In the genomic region with DNA sequence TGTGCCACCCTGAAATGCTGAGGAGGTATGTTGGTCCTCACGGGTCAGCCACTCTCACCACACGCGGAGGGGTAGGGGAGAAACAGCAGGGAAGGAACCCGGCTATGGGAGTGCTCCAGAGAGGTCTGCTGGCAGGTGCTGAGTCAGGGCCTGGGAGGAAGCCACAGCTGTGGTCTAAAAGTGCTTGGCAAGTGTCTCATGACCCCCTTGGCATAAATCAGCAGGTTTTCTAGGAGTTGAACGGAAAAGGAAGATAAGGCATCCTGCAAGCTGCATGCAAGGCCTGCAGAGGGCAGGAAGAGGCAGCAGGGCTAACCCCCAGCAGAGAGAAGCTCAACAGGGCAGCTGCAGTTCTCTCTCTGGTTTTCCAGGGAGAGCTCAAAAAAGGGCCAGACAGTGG, we compare ENCODE assay signal across 9 mouse cellular contexts. TPM values are rescaled to one million over a fixed set of nuclear protein-coding genes. Genes with fewer than 3 reads are reported as not detected.
A peak's percentile ranks its signal among the peaks of the same experiment; 100 is the strongest.
DNase-seq lines count a peak whose midpoint lies in the region; ATAC-seq and TF ChIP-seq lines count a peak whose summit lies in the region.
"Had no signal": no experiment of that assay in that cellular context is flagged by ENCODE, and none has a peak within 500 bp of the region (broad histone marks: within the 10 kb centered on the region; RNA-seq: fewer than 3 reads in every experiment).

No protein-coding gene starts in this region.

- ATAC-seq in kidney, postnatal 0 days (replicated peaks; ENCODE audit: low FRiP score, low read depth): peak; percentile 66
- ATAC-seq in inflammation-experienced regulatory T-cells, adult 6 months: no peak
- no peak for ATAC-seq in forebrain, embryonic 15.5 days (replicated peaks)

- TF ChIP-seq CTCF in kidney, postnatal 0 days (IDR thresholded peaks at IDR 0.05; ENCODE audit: low read depth): peak; percentile 45; the same call in 1 of the 2 replicates

- peaks cover 95% of the 10 kb centered on the region for H3K79me2 ChIP-seq in myocyte (ENCODE audit: control insufficient read depth, insufficient read depth)

- DNase-seq in cerebellum, adult 18-20 months: peak; percentile 34 to 36
- DNase-seq in cerebellum, adult 11 months: no peak
- peak; percentile 29 to 62 for DNase-seq in spleen, postnatal 4 days (ENCODE audit: low spot score in 2 of 2)
- DNase-seq in spleen, adult 12 weeks (ENCODE audit: low spot score): no peak
- peak; percentile 75 for DNase-seq in kidney, postnatal 0 days (ENCODE audit: low spot score)

- no peaks in the 10 kb centered on the region for H3K9me3 ChIP-seq in kidney, postnatal 0 days (replicated peaks; ENCODE audit: low read length)
- no peaks in the 10 kb centered on the region for H3K9me3 ChIP-seq in forebrain, embryonic 15.5 days
- H3K9me3 ChIP-seq: neural tube, embryonic 12.5 days had no signal

- no peak overlapping the region for H3ac ChIP-seq in myocyte (ENCODE audit: control insufficient read depth, insufficient read length)

- TF ChIP-seq POLR2A in myocyte (IDR thresholded peaks at IDR 0.05; ENCODE audit: insufficient read length, low read depth): no peak

- H3K27me3 ChIP-seq in kidney, postnatal 0 days (ENCODE audit: insufficient read depth, low read length): no peaks in the 10 kb centered on the region
- H3K27me3 ChIP-seq in myocyte (ENCODE audit: control insufficient read depth, insufficient read depth, insufficient read length): no peaks in the 10 kb centered on the region
- H3K27me3 ChIP-seq in forebrain, embryonic 15.5 days: no peaks in the 10 kb centered on the region
- H3K27me3 ChIP-seq: neural tube, embryonic 12.5 days had no signal

- H3K36me3 ChIP-seq in kidney, postnatal 0 days (ENCODE audit: insufficient read depth, low read length): peaks cover 12% of the 10 kb centered on the region; the same call in 1 of the 2 replicates
- peaks cover 5% of the 10 kb centered on the region for H3K36me3 ChIP-seq in myocyte (ENCODE audit: control insufficient read depth, insufficient read depth)
- H3K36me3 ChIP-seq in forebrain, embryonic 15.5 days: peaks cover 16% of the 10 kb centered on the region

- 0 out of 2 replicates have a peak overlapping the region, but pooled peaks have one; percentile 2 for H3K9ac ChIP-seq in kidney, postnatal 0 days (ENCODE audit: low read depth, low read length)
- H3K9ac ChIP-seq in forebrain, embryonic 15.5 days (replicated peaks): no peak overlapping the region
- H3K9ac ChIP-seq: neural tube, embryonic 12.5 days had no signal

- H3K27ac ChIP-seq in kidney, postnatal 0 days: peak overlapping the region; percentile 64
- H3K27ac ChIP-seq in forebrain, embryonic 15.5 days (replicated peaks): no peak overlapping the region
- H3K27ac ChIP-seq: neural tube, embryonic 12.5 days had no signal

- no peak overlapping the region for H3K4me3 ChIP-seq in kidney, postnatal 0 days (replicated peaks; ENCODE audit: low read depth, low read length)
- H3K4me3 ChIP-seq in myocyte: no peak overlapping the region
- no peak overlapping the region for H3K4me3 ChIP-seq in forebrain, embryonic 15.5 days
- H3K4me3 ChIP-seq: neural tube, embryonic 12.5 days had no signal

- H3K4me2 ChIP-seq in kidney, postnatal 0 days (ENCODE audit: low read length): peak overlapping the region; percentile 10; the same call in 1 of the 2 replicates
- H3K4me2 ChIP-seq in myocyte (ENCODE audit: low read depth): peak overlapping the region; percentile 50
- no peak overlapping the region for H3K4me2 ChIP-seq in forebrain, embryonic 15.5 days (replicated peaks)
- H3K4me2 ChIP-seq: neural tube, embryonic 12.5 days had no signal

- 26% methylated on average over 5 of the region's 5 CpGs for WGBS in kidney, postnatal 0 days
- WGBS in forebrain, embryonic 15.5 days: 76% methylated on average over 5 of the region's 5 CpGs

- peaks cover 24% of the 10 kb centered on the region for H3K4me1 ChIP-seq in kidney, postnatal 0 days (replicated peaks; ENCODE audit: insufficient read depth, low read length)
- H3K4me1 ChIP-seq in forebrain, embryonic 15.5 days: peaks cover 23% of the 10 kb centered on the region

TF ChIP-seq in myocyte, 11 proteins besides CTCF, POLR2A, EP300 and RAD21:
- peak; percentile 24 to 75 (median 61) for TF ChIP-seq MYOD1 (IDR thresholded peaks at IDR 0.05; ENCODE audit: control insufficient read depth in 1 of 3, insufficient read length in 2 of 3, low read depth in 2 of 3)
- peak; percentile 49 for TF ChIP-seq TCF12 (IDR thresholded peaks at IDR 0.05; ENCODE audit: insufficient read depth, poor library complexity, severe bottlenecking)
- peak; percentile 62 for TF ChIP-seq CEBPB (IDR thresholded peaks at IDR 0.05; ENCODE audit: insufficient read depth, poor library complexity, severe bottlenecking)
- no peak for TF ChIP-seq USF1 (IDR thresholded peaks at IDR 0.05; ENCODE audit: low read depth)
- TF ChIP-seq MAX (IDR thresholded peaks at IDR 0.05; ENCODE audit: low read depth): no peak
- no peak for TF ChIP-seq REST (IDR thresholded peaks at IDR 0.05; ENCODE audit: insufficient read depth, insufficient read length)
- TF ChIP-seq POLR2AphosphoS2 (IDR thresholded peaks at IDR 0.05; ENCODE audit: insufficient read length, low read depth): no peak
- TF ChIP-seq SRF (IDR thresholded peaks at IDR 0.05; ENCODE audit: control insufficient read depth, insufficient read length, low read depth): no peak
- TF ChIP-seq MYOG (IDR thresholded peaks at IDR 0.05; ENCODE audit: control insufficient read depth in 1 of 3, insufficient read depth in 1 of 3, insufficient read length in 2 of 3, low read depth in 2 of 3): peak; percentile 17 to 90 (median 28)
- peak; percentile 3 for TF ChIP-seq TCF3 (IDR thresholded peaks at IDR 0.05; ENCODE audit: insufficient read length, low read depth)
- TF ChIP-seq E2F4 (IDR thresholded peaks at IDR 0.05; ENCODE audit: insufficient read depth): no peak

RNA-seq across cellular contexts. Expression of gene Sh3gl1, which starts 5.5 kb away (rescaled TPM):
- 115 and 129 TPM in 2 replicates for polyA plus RNA-seq in kidney, postnatal 0 days (2015; fragmentation: Nextera tagmentation; extraction: Ambion mirVana)
- polyA plus RNA-seq in myocyte (2012; fragmentation: generic; extraction: Trizol): 66.9 TPM
- 10 to 100 TPM; 86.9 to 93.6 (median 91.6) TPM for polyA plus RNA-seq in inflammation-experienced regulatory T-cells, adult 6 months (2017; shearing (Covaris generic))
- polyA plus RNA-seq in forebrain, embryonic 15.5 days (2015; fragmentation: Nextera tagmentation; extraction: Ambion mirVana): 120 and 122 TPM in 2 replicates

RNA-seq across cellular contexts. Expression of gene Chaf1a, which starts 9.3 kb away (rescaled TPM):
- 11.1 and 11.2 TPM in 2 replicates for polyA plus RNA-seq in kidney, postnatal 0 days (2015; fragmentation: Nextera tagmentation; extraction: Ambion mirVana)
- 8.0 TPM for polyA plus RNA-seq in myocyte (2012; fragmentation: generic; extraction: Trizol)
- polyA plus RNA-seq in inflammation-experienced regulatory T-cells, adult 6 months (2017; shearing (Covaris generic)): 1 to 10 TPM in 2 of 3 experiments, under 1 TPM in 1; 0.63 to 3.6 (median 1.3) TPM
- polyA plus RNA-seq in forebrain, embryonic 15.5 days (2015; fragmentation: Nextera tagmentation; extraction: Ambion mirVana): 10.8 and 14.3 TPM in 2 replicates

RNA-seq across cellular contexts. Expression of gene Mpnd, which starts 25.4 kb away (rescaled TPM):
- 75.6 and 83.9 TPM in 2 replicates for polyA plus RNA-seq in kidney, postnatal 0 days (2015; fragmentation: Nextera tagmentation; extraction: Ambion mirVana)
- polyA plus RNA-seq in myocyte (2012; fragmentation: generic; extraction: Trizol): 92.1 TPM
- 10 to 100 TPM in 2 of 3 experiments, 1 to 10 TPM in 1; 8.3 to 24.2 (median 17.4) TPM for polyA plus RNA-seq in inflammation-experienced regulatory T-cells, adult 6 months (2017; shearing (Covaris generic))
- polyA plus RNA-seq in forebrain, embryonic 15.5 days (2015; fragmentation: Nextera tagmentation; extraction: Ambion mirVana): 190 and 191 TPM in 2 replicates

RNA-seq across cellular contexts. Expression of gene Stap2, which starts 25.5 kb away (rescaled TPM):
- polyA plus RNA-seq in kidney, postnatal 0 days (2015; fragmentation: Nextera tagmentation; extraction: Ambion mirVana): 21.8 and 22.0 TPM in 2 replicates
- polyA plus RNA-seq in myocyte (2012; fragmentation: generic; extraction: Trizol): 0.46 TPM
- polyA plus RNA-seq in inflammation-experienced regulatory T-cells, adult 6 months (2017; shearing (Covaris generic)): under 1 TPM in 1 of 3 experiments, not detected in 2; 0.30 TPM
- polyA plus RNA-seq in forebrain, embryonic 15.5 days (2015; fragmentation: Nextera tagmentation; extraction: Ambion mirVana): 4.9 and 5.5 TPM in 2 replicates

RNA-seq across cellular contexts. Expression of gene Ubxn6, which starts 43.9 kb away (rescaled TPM):
- polyA plus RNA-seq in kidney, postnatal 0 days (2015; fragmentation: Nextera tagmentation; extraction: Ambion mirVana): 54.4 and 56.0 TPM in 2 replicates
- 54.3 TPM for polyA plus RNA-seq in myocyte (2012; fragmentation: generic; extraction: Trizol)
- 10 to 100 TPM; 28.7 to 41.6 (median 34.2) TPM for polyA plus RNA-seq in inflammation-experienced regulatory T-cells, adult 6 months (2017; shearing (Covaris generic))
- 81.1 and 89.5 TPM in 2 replicates for polyA plus RNA-seq in forebrain, embryonic 15.5 days (2015; fragmentation: Nextera tagmentation; extraction: Ambion mirVana)

Comparison
In these comparisons a context has a peak if more than half of its experiments do, and no peak if none do; other contexts are left out.
1. DNase-seq: peak in cerebellum, adult 18-20 months (2 of 2), spleen, postnatal 4 days (2 of 2) and kidney, postnatal 0 days (single experiment); none in cerebellum, adult 11 months (single experiment) and spleen, adult 12 weeks (single experiment).